Mouse (Mus musculus) forebrain, embryonic 15.5 days (tissue): Measurements from ENCODE around the gene Sugct. TPM values are rescaled to one million over a fixed set of nuclear protein-coding genes. Genes with fewer than 3 reads are reported as not detected.

Experiments used
- ATAC-seq: fragments of 200-750 bp; cut with Nextera tagmentation; replicated peaks from 2 replicates; pipeline ENCODE4 v1.8.0; 2017; ENCODE audit warnings: mild to moderate bottlenecking, moderate TSS enrichment, moderate library complexity
- H3K27ac ChIP-seq: fragments of 300-500 bp; sonication (generic); replicated peaks from 2 replicates; pipeline ENCODE4 v1.5.1; 2015; ENCODE audit warnings: mild to moderate bottlenecking, inconsistent platforms
- H3K27me3 ChIP-seq: fragments of 300-500 bp; sonication (generic); 2 replicates; pipeline ENCODE4 v1.6.1; 2015; ENCODE audit warnings: inconsistent platforms
- H3K36me3 ChIP-seq: fragments of 300-500 bp; sonication (generic); 2 replicates; pipeline ENCODE4 v1.6.1; 2015; ENCODE audit warnings: mild to moderate bottlenecking, inconsistent platforms
- H3K4me1 ChIP-seq: fragments of 300-500 bp; sonication (generic); 2 replicates; pipeline ENCODE4 v1.6.1; 2015; ENCODE audit warnings: inconsistent platforms
- H3K4me2 ChIP-seq: fragments of 300-500 bp; sonication (generic); replicated peaks from 2 replicates; pipeline ENCODE4 v1.6.1; 2015; ENCODE audit warnings: mild to moderate bottlenecking, inconsistent platforms
- H3K4me3 ChIP-seq: fragments of 300-500 bp; sonication (generic); 2 replicates; pipeline ENCODE4 v1.5.1; 2015; ENCODE audit warnings: mild to moderate bottlenecking, inconsistent platforms
- H3K9ac ChIP-seq: fragments of 300-500 bp; sonication (generic); replicated peaks from 2 replicates; pipeline ENCODE4 v1.6.1; 2015; ENCODE audit warnings: mild to moderate bottlenecking, inconsistent platforms
- H3K9me3 ChIP-seq: fragments of 300-500 bp; sonication (generic); 2 replicates; pipeline ENCODE4 v1.6.1; 2016; ENCODE audit warnings: inconsistent platforms
- WGBS: fragments of 180-500 bp; shearing (Covaris S2); methylation state at CpG from one replicate; pipeline ENCODE4 v1.1.7; 2015; ENCODE audit warnings: mixed read lengths; 5-methylcytosine and 5-hydroxymethylcytosine counted together
- polyA plus RNA-seq: library from polyadenylated mRNA; unstranded; fragments of >200 nt; fragmentation: Nextera tagmentation; extraction: Ambion mirVana; gene quantifications from 2 replicates; pipeline ENCODE4 v1.2.1, GENCODE M21; 2015

Gene Sugct
- 2.4 and 3.2 TPM in 2 replicates for polyA plus RNA-seq

- Histone ChIP-seq H3K27ac (peak within 1 kb of the TSS; percentile 95), H3K36me3 (no peaks in the 10 kb centered on the region), H3K4me1 (peaks cover 13% of the 10 kb centered on the region), H3K9me3 (no peaks in the 10 kb centered on the region), H3K9ac (peak within 1 kb of the TSS; percentile 81), H3K4me2 (peak within 1 kb of the TSS; percentile 73), H3K27me3 (no peaks in the 10 kb centered on the region), H3K4me3 (peak within 1 kb of the TSS; percentile 83)
- under 1% methylated on average over 66 of the region's 66 CpGs for WGBS
- ATAC-seq = peak; percentile 100
Observed at GRCm38 (mm10) chr13:17694911-17695699, at the start of gene Sugct, which contains the start of gene Mplkip. Gene Sugct (minus strand): TSS chr13:17695553. Gene Mplkip (plus strand): TSS chr13:17695192.

- H3K36me3 ChIP-seq = peaks cover 9% of the 10 kb centered on the region; the same call in 1 of the 2 replicates
- H3K27ac ChIP-seq = no peak overlapping the region
- no peak overlapping the region for H3K4me3 ChIP-seq
- H3K4me2 ChIP-seq = no peak overlapping the region
- no peaks in the 10 kb centered on the region for H3K9me3 ChIP-seq
- no peaks in the 10 kb centered on the region for H3K4me1 ChIP-seq
- H3K9ac ChIP-seq = no peak overlapping the region
- no peak for ATAC-seq
- no peaks in the 10 kb centered on the region for H3K27me3 ChIP-seq
- 94% methylated on average over 3 of the region's 3 CpGs for WGBS
Observed at GRCm38 (mm10) chr13:17728798-17729197, 33.4 kb upstream of the Sugct start.

DNA sequence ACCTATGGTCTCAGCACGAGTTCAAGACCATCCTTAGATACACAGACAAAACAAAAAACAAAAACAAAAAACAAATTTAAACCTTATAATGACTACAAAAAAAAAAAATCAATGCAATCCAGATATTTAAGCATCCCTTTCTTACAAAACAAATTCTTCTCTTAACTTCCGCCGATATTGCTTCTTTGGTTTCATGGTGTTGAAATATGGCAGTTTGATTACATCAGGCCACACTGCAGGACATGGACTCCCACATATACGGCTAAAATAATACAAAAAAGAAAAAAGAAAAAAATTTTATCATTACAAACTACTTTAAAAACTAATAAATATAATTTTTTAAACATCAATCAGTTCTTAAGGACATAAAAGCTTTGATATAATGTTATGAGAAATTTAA lies 32.6 kb upstream of the Sugct start:
- peaks cover 9% of the 10 kb centered on the region; the same call in 1 of the 2 replicates for H3K36me3 ChIP-seq
- H3K9me3 ChIP-seq = no peaks in the 10 kb centered on the region
- H3K27me3 ChIP-seq = no peaks in the 10 kb centered on the region
- WGBS = 97% methylated on average over 4 of the region's 4 CpGs
- H3K4me3 ChIP-seq = no peak overlapping the region
- no peak overlapping the region for H3K4me2 ChIP-seq
- ATAC-seq = no peak
- H3K27ac ChIP-seq = no peak overlapping the region
- H3K4me1 ChIP-seq = no peaks in the 10 kb centered on the region
- no peak overlapping the region for H3K9ac ChIP-seq

DNA sequence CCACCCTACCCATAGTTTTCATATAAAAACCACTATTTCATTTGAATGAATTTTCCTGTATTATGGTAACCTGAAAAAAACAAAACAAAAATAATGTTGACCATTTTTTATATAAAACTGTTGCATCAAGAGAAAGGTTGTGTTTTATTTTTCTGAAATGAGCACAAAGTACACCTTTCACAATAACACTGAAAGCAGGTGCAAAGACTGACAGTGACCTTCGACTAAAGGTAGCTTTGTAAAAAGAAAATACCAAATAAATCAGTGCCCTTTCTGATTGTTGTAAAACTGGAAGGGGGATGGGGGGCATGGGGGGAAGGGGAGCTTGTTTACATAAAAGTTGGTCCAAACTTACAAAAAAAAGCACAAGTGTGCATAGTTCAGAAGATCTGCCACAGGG lies 22.0 kb upstream of the Sugct start:
- Histone ChIP-seq H3K27me3 (no peaks in the 10 kb centered on the region), H3K4me3 (no peak overlapping the region), H3K36me3 (peaks cover 31% of the 10 kb centered on the region), H3K27ac (no peak overlapping the region), H3K4me2 (no peak overlapping the region), H3K4me1 (no peaks in the 10 kb centered on the region), H3K9ac (no peak overlapping the region), H3K9me3 (no peaks in the 10 kb centered on the region)
- WGBS = 77% methylated on average over 1 of the region's 1 CpGs
- no peak for ATAC-seq

DNA sequence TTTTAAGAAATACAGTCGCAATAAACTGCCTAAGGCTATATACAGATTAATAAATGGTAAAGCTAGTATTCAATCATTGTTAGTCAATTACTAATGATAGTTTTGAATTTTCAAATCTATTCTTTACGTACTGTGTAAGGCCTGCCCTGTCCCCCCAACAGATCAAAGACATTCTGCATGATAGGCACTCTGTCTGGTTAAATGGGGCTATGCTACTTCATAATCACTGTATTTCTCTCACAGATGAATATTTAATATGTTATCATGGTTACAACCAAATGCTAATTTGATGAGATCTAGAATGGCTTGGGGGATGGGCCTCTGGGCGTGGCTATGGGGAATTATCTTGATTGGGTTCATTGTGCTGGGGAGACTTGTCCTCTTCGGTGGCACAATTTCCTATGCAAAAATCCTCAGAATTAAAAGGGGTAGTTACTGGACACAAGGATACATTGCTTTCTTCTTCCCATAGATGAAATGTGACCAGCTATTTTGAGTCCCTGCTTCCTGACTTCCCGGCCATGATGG lies 13.5 kb upstream of the Sugct start:
- Histone ChIP-seq H3K36me3 (no peaks in the 10 kb centered on the region), H3K9me3 (no peaks in the 10 kb centered on the region), H3K4me3 (no peak overlapping the region), H3K27ac (no peak overlapping the region), H3K4me2 (no peak overlapping the region), H3K9ac (no peak overlapping the region), H3K27me3 (no peaks in the 10 kb centered on the region), H3K4me1 (no peaks in the 10 kb centered on the region)
- WGBS = 75% methylated on average over 5 of the region's 5 CpGs
- ATAC-seq = no peak

DNA sequence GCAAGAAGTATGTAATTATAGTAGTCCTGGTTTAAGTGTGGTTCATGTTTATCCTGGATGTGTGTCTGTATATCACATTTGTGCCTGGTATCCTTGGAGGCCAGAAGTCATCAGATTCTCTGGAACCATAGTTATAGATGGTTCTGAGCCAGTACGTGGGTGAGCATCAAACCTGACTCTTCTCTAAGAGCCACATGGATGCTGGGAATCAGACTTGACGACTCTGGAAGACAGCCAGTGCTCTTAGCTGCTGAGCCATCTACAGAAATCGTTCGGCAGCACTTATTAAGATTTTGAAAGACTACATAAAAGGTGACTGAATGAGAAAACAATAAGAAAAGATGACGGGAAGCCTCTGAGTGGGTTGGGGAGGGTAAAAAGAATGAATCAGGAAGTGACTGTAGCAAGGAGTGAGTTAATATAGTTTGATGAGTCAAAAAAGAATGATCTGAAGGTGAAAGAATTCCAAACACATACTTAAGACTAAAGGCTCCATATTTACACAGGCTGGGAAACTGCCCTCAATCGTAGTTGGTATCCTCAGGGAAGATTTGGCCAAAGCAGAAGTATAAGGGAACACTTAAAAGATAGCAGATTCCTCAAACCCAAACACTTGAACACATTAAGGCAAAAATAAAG lies 10.0 kb upstream of the Sugct start:
- no peak overlapping the region for H3K9ac ChIP-seq

GRCm38 (mm10) chr13:17702311-17702710 lies 7.0 kb upstream of the Sugct start:
- Histone ChIP-seq H3K4me3 (no peak overlapping the region), H3K27me3 (no peaks in the 10 kb centered on the region), H3K9ac (no peak overlapping the region), H3K36me3 (no peaks in the 10 kb centered on the region), H3K27ac (no peak overlapping the region), H3K4me1 (no peaks in the 10 kb centered on the region; the same call in 1 of the 2 replicates), H3K4me2 (no peak overlapping the region), H3K9me3 (no peaks in the 10 kb centered on the region)
- no peak for ATAC-seq

More for the DNA sequence above, 10.0 kb upstream of the Sugct start:
- 76% methylated on average over 6 of the region's 6 CpGs for WGBS
- no peak overlapping the region for H3K4me3 ChIP-seq
- no peaks in the 10 kb centered on the region for H3K4me1 ChIP-seq
- H3K4me2 ChIP-seq = no peak overlapping the region
- H3K27me3 ChIP-seq = no peaks in the 10 kb centered on the region
- H3K9me3 ChIP-seq = no peaks in the 10 kb centered on the region
- no peaks in the 10 kb centered on the region for H3K36me3 ChIP-seq
- no peak overlapping the region for H3K27ac ChIP-seq
- no peak for ATAC-seq

- H3K27ac ChIP-seq = no peak overlapping the region
- no peak for ATAC-seq
- H3K9me3 ChIP-seq = no peaks in the 10 kb centered on the region
- H3K4me3 ChIP-seq = no peak overlapping the region
- H3K27me3 ChIP-seq = no peaks in the 10 kb centered on the region
- H3K4me1 ChIP-seq = peaks cover 6% of the 10 kb centered on the region
- H3K9ac ChIP-seq = no peak overlapping the region
- no peaks in the 10 kb centered on the region for H3K36me3 ChIP-seq
- no peak overlapping the region for H3K4me2 ChIP-seq
Observed at GRCm38 (mm10) chr13:17701322-17701721, 6.0 kb upstream of the Sugct start.

DNA sequence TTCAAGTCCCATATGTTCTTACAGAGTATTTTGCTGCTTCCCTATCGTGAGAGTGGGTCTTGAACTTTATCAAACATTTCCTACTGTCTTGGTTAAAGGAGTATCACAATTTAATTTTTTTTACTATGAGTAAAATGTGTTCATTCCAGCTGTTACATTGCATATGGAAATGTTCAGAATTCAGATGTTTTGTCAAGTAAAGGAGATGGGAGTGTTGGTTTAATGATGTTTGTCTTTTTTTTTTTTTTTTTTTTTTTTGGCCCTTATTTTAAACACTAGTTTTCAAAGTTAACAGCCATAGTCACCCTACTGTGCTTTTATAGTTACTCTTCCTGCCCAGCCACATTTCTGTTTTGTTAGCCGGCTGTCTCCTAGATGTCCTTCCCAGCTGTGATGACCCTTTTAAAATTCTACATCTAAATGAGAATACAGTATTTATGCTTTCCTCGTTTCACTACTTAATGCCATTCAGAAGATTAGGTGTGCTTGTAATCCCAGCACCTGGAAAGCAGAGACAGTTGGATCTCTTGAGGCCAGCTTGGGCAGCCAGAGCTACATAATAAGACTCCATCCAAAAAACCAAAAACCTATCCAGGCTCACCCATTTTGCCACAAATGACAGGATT lies 4.8 kb upstream of the Sugct start:
- no peak overlapping the region for H3K9ac ChIP-seq
- no peaks in the 10 kb centered on the region for H3K36me3 ChIP-seq
- H3K4me3 ChIP-seq = no peak overlapping the region
- H3K9me3 ChIP-seq = no peaks in the 10 kb centered on the region
- H3K4me2 ChIP-seq = no peak overlapping the region
- H3K27me3 ChIP-seq = no peaks in the 10 kb centered on the region
- no peak for ATAC-seq
- 79% methylated on average over 3 of the region's 3 CpGs for WGBS
- no peak overlapping the region for H3K27ac ChIP-seq
- peaks cover 11% of the 10 kb centered on the region for H3K4me1 ChIP-seq

DNA sequence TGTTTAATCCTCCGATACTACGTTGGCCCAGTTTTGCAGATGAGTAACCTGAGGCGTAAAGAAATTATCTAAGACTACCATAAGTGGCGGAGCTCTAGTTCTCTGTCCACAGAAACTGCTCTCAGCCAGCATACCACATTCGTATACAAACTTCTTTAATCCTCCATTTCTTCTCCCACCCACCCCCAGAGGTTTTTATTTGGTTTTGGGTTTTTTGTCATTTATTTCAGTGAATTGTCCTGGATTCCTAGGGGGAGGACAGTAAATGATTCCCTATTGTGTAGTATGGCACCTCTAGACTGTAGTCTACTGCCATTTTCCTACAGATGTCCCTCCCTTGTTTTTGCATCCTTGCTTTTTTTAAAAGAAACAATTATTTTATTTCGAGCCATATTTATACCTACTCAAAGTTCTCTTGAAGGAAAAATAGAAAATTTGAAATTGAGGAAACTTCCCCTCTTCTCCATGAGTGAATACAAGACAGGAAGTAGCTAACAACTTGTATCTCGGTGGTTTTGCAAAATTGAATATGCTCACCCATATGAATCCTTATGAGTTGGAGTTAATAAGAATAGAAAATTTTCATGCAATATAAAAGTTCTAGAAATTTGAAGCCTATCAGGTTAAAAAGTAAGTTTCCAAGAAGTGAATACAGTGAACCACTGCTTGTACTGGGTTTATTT lies 686 bp upstream of the Sugct start:
- H3K27me3 ChIP-seq = no peaks in the 10 kb centered on the region
- peak overlapping the region; percentile 95 for H3K27ac ChIP-seq
- peak overlapping the region; percentile 81 for H3K9ac ChIP-seq
- H3K36me3 ChIP-seq = no peaks in the 10 kb centered on the region
- H3K9me3 ChIP-seq = no peaks in the 10 kb centered on the region
- 18% methylated on average over 7 of the region's 7 CpGs for WGBS
- peaks cover 13% of the 10 kb centered on the region for H3K4me1 ChIP-seq
- no peak for ATAC-seq
- H3K4me2 ChIP-seq = peak overlapping the region; percentile 73
- peak overlapping the region; percentile 83 for H3K4me3 ChIP-seq

- Histone ChIP-seq H3K4me1 (peaks cover 13% of the 10 kb centered on the region), H3K27ac (peak overlapping the region; percentile 95), H3K36me3 (no peaks in the 10 kb centered on the region), H3K9ac (peak overlapping the region; percentile 58), H3K27me3 (no peaks in the 10 kb centered on the region), H3K9me3 (no peaks in the 10 kb centered on the region), H3K4me3 (peak overlapping the region; percentile 83), H3K4me2 (peak overlapping the region; percentile 72)
- 1% methylated on average over 24 of the region's 25 CpGs for WGBS
- peak; percentile 82 for ATAC-seq
Observed at GRCm38 (mm10) chr13:17694414-17694813, 939 bp downstream of the Sugct start.
